Mouse (Mus musculus) spleen, adult 2 months (tissue): ENCODE data around the gene Cog4. TPM values are rescaled to one million over a fixed set of nuclear protein-coding genes. Genes with fewer than 3 reads are reported as not detected.

Source experiments
- DNase-seq, 2 experiments: peaks; one replicate each; pipeline versions ENCODE4 v3.0.0 to v3.0.0-alpha.2; 2012 to 2021; ENCODE audit warnings: low spot score in 2 of 2, low read depth in 1 of 2
- H3K27ac ChIP-seq: fragments of 200-500 bp; 2 replicates; pipeline ENCODE4 v1.5.1; 2012; ENCODE audit warnings: low read length, inconsistent platforms; ENCODE audit not compliant: insufficient read depth
- H3K27me3 ChIP-seq: fragments of 200-500 bp; 2 replicates; pipeline ENCODE4 v1.6.1; 2012; ENCODE audit warnings: mild to moderate bottlenecking, moderate library complexity, low read length, inconsistent platforms; ENCODE audit not compliant: control insufficient read depth, insufficient read depth
- H3K36me3 ChIP-seq: fragments of 200-500 bp; 2 replicates; pipeline ENCODE4 v1.6.1; 2012; ENCODE audit warnings: mild to moderate bottlenecking, low read length, inconsistent platforms; ENCODE audit not compliant: control insufficient read depth, insufficient read depth
- H3K4me1 ChIP-seq: fragments of 200-500 bp; 2 replicates; pipeline ENCODE4 v1.6.1; 2011; ENCODE audit warnings: inconsistent platforms; ENCODE audit not compliant: control insufficient read depth, insufficient read depth, insufficient read length
- H3K4me3 ChIP-seq: fragments of 200-500 bp; 2 replicates; pipeline ENCODE4 v1.5.1; 2011; ENCODE audit warnings: mild to moderate bottlenecking, inconsistent platforms; ENCODE audit not compliant: insufficient read depth, insufficient read length; ENCODE audit errors: extremely low read depth
- CTCF ChIP-seq: fragments of 200-500 bp; IDR thresholded peaks from 2 replicates; pipeline ENCODE4 v1.5.1; 2011; ENCODE audit warnings: mild to moderate bottlenecking, inconsistent platforms; ENCODE audit not compliant: insufficient read depth, insufficient read length, insufficient replicate concordance; ENCODE audit errors: extremely low read depth
- POLR2A ChIP-seq: fragments of 200-500 bp; IDR thresholded peaks from 2 replicates; pipeline ENCODE4 v1.6.1; 2011; ENCODE audit warnings: low read depth, low read length, inconsistent platforms
- WGBS: fragments of 180-500 bp; shearing (Covaris S2); methylation state at CpG from one replicate; pipeline ENCODE4 v1.1.7; 2018; 5-methylcytosine and 5-hydroxymethylcytosine counted together
- polyA plus RNA-seq: library from polyadenylated mRNA; depleted of rRNA; stranded (reverse); fragments of >200 nt; gene quantifications from 2 replicates; pipeline ENCODE4 v1.2.3, GENCODE M21; 2012; rRNA removed

Cog4 gene
- polyA plus RNA-seq, result 15.9 and 16.6 TPM in 2 replicates

- Histone ChIP-seq H3K4me3 (peak within 1 kb of the TSS; percentile 97), H3K4me1 (peaks cover 5% of the 10 kb centered on the region; the same call in 1 of the 2 replicates), H3K27ac (peak within 1 kb of the TSS; percentile 77), H3K27me3 (no peaks in the 10 kb centered on the region), H3K36me3 (peaks cover 32% of the 10 kb centered on the region)
- under 1% methylated on average over 53 of the region's 53 CpGs for WGBS
- peak; percentile 79 to 83 for DNase-seq
- peak; percentile 84 for TF ChIP-seq POLR2A
- TF ChIP-seq CTCF, result no peak
These were observed at the start of gene Cog4, which contains the start of gene Sf3b3 for GRCm38 (mm10) chr8:110846405-110847170. Cog4 (plus strand) TSS chr8:110846600. Sf3b3 (minus strand) TSS chr8:110846787.

DNA sequence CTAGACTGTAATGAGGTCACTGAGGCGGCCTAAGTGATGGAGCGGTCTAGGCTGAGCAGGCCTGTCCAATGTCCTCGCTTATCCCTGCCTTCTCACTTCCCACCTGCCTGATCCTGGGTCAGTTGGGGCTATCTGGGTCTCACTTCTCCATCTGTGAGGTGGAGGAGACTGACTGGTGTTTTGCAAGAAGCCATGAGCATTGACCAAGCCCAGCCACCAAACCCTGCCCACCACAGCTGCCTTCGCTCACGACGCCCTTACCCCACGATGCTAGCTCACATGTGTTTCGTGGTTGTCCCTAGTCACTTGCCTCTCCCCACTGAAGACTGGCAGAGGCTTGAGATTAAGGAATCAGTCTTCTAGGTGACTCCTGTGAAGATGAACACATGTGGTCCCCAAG is 49.3 kb upstream of the Cog4 start:
- no peak for DNase-seq
- WGBS, result 90% methylated on average over 8 of the region's 8 CpGs

GRCm38 (mm10) chr8:110802988-110803387 is 43.4 kb upstream of the Cog4 start:
- Histone ChIP-seq H3K27me3 (no peaks in the 10 kb centered on the region), H3K4me1 (no peaks in the 10 kb centered on the region), H3K4me3 (no peak overlapping the region), H3K36me3 (no peaks in the 10 kb centered on the region), H3K27ac (no peak overlapping the region)
- TF ChIP-seq CTCF (no peak), POLR2A (no peak)
- DNase-seq, result no peak
- 79% methylated on average over 5 of the region's 5 CpGs for WGBS

More for the DNA sequence above, 49.3 kb upstream of the Cog4 start:
- Histone ChIP-seq H3K4me3 (no peak overlapping the region), H3K36me3 (no peaks in the 10 kb centered on the region), H3K27me3 (no peaks in the 10 kb centered on the region), H3K4me1 (no peaks in the 10 kb centered on the region), H3K27ac (no peak overlapping the region)
- TF ChIP-seq POLR2A (no peak), CTCF (no peak)

DNA sequence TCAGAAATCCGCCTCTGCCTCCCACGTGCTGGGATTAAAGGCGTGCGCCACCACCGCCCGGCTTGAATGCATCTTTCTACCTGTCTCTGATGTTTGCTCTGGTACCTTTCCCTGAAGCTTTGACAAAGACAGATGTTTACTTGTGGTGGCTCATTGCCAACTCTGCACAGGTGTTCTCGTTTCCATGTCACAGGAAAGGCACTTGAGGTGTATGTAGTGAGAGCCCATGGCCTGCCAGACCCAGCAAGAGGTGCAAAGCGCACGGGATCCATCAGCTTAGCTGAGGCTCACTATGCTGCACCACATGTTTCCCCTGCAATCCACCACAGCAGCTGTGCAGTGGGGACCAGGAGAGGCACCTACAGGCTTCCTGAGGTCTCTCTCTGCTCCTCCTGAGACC is 42.5 kb upstream of the Cog4 start:
- Histone ChIP-seq H3K4me3 (no peak overlapping the region), H3K27me3 (no peaks in the 10 kb centered on the region), H3K27ac (no peak overlapping the region), H3K4me1 (no peaks in the 10 kb centered on the region), H3K36me3 (no peaks in the 10 kb centered on the region)
- 74% methylated on average over 9 of the region's 9 CpGs for WGBS
- DNase-seq, result no peak
- TF ChIP-seq CTCF (no peak), POLR2A (no peak)

DNA sequence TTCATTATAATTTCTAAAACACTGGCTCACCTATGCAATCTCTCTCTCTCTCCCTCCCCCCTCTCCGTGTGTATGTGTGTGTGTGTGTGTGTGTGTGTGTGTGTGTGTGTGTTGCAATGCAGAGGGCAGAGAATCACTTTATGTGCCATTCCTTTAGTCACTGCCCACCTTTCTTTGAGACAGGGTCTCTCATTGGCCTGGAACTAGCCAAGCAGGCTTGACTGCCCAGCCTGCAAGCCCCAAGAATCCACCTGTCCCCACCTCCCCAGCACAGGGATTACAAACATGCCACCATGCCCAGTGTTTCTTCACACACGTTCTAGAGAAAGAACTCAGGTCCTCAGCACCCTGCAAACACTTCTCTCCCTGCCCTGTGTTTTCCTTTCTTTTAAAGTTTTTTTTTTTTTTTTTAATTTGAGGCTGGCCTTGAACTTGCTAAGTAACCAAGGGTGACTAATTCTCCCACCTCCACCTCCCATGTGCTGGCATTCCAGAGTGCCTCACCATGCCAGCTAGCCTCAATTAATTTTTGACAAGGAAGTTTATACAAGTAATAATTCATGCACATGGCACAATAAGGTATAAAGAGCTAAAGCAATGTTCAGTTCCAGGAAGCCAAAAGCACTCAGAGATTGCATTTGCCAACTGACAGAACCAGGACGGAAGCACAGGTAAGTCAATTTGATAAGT is 41.4 kb upstream of the Cog4 start:
- no peak overlapping the region for H3K4me3 ChIP-seq
- H3K4me1 ChIP-seq, result no peaks in the 10 kb centered on the region
- no peak for TF ChIP-seq POLR2A
- no peak for TF ChIP-seq CTCF
- H3K27ac ChIP-seq, result no peak overlapping the region
- DNase-seq, result no peak
- no peaks in the 10 kb centered on the region for H3K27me3 ChIP-seq
- H3K36me3 ChIP-seq, result peaks cover 5% of the 10 kb centered on the region; the same call in 1 of the 2 replicates
- WGBS, result 43% methylated on average over 3 of the region's 3 CpGs

GRCm38 (mm10) chr8:110805669-110806068 is 40.7 kb upstream of the Cog4 start, which contains the start of gene Il34:
Il34 (minus strand) TSS chr8:110805924.
- TF ChIP-seq CTCF (no peak), POLR2A (no peak)
- Histone ChIP-seq H3K27ac (0 out of 2 replicates have a peak within 1 kb of the TSS, but pooled peaks have one; percentile 1), H3K4me3 (0 out of 2 replicates have a peak within 1 kb of the TSS, but pooled peaks have one; percentile 12), H3K36me3 (peaks cover 11% of the 10 kb centered on the region), H3K27me3 (no peaks in the 10 kb centered on the region), H3K4me1 (no peaks in the 10 kb centered on the region)
- WGBS, result 46% methylated on average over 12 of the region's 12 CpGs
- DNase-seq, result no peak

GRCm38 (mm10) chr8:110806146-110806545 is 40.3 kb upstream of the Cog4 start:
- Histone ChIP-seq H3K36me3 (peaks cover 13% of the 10 kb centered on the region), H3K27ac (no peak overlapping the region), H3K4me3 (no peak overlapping the region), H3K27me3 (no peaks in the 10 kb centered on the region), H3K4me1 (no peaks in the 10 kb centered on the region)
- 67% methylated on average over 1 of the region's 1 CpGs for WGBS
- no peak for DNase-seq
- TF ChIP-seq CTCF (no peak), POLR2A (no peak)
